Mouse (Mus musculus) E14TG2a.4 (cell line): ENCODE results near the gene Pla2g2e.

ENCODE experiments used
- H3K27me3 ChIP-seq: 2 replicates; pipeline ENCODE4 v1.6.1; 2014; ENCODE audit warnings: low read length, control low read depth; ENCODE audit not compliant: insufficient read depth
- H3K36me3 ChIP-seq: 2 replicates; pipeline ENCODE4 v1.6.1; 2014; ENCODE audit warnings: low read length, control low read depth; ENCODE audit not compliant: insufficient read depth
- H3K4me1 ChIP-seq: replicated peaks from 2 replicates; pipeline ENCODE4 v1.6.1; 2014; ENCODE audit warnings: low read depth, low read length, control low read depth
- H3K4me3 ChIP-seq: replicated peaks from 2 replicates; pipeline ENCODE4 v1.5.1; 2014; ENCODE audit warnings: mild to moderate bottlenecking, low read length
- H3K9me3 ChIP-seq: 2 replicates; pipeline ENCODE4 v1.6.1; 2014; ENCODE audit warnings: low read length, control low read depth
- CTCF ChIP-seq: conservative IDR thresholded peaks from 2 replicates; pipeline ENCODE4 v1.5.1; 2014; ENCODE audit warnings: low read length
- NANOG ChIP-seq: IDR thresholded peaks from 2 replicates; pipeline ENCODE4 v1.6.1; 2014; ENCODE audit warnings: borderline replicate concordance, low read length, mixed read lengths
- POU5F1 ChIP-seq: IDR thresholded peaks from 2 replicates; pipeline ENCODE4 v1.6.1; 2014; ENCODE audit warnings: low read length, borderline replicate concordance

Pla2g2e gene

DNA sequence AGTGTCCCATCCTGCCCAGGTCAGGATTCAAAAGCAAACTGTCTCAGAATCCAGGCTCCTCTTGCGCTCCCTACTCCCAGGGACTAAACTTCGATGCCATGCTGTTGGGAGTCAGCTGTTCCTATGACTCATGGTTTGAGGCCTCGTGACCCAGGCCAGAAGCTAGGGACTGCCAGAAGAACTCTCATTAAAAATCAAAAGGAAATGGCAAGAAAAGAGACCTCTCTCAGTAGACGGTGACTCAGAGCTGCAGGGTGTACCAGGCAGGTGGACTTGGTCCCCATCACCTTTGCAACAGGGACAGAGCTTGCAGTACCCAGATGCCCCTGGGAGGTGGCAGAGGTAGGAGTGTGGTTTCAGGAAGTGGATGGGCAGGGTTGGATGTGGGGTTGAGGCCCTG, at the start of gene Pla2g2e:
Pla2g2e (plus strand) TSS at position 212 of the 400 bp plus-strand sequence.
- Histone ChIP-seq H3K4me1 (peaks cover 46% of the 10 kb centered on the region), H3K4me3 (no peak within 1 kb of the TSS), H3K27me3 (peaks cover 10% of the 10 kb centered on the region), H3K9me3 (no peaks in the 10 kb centered on the region; the same call in 1 of the 2 replicates), H3K36me3 (no peaks in the 10 kb centered on the region)
- TF ChIP-seq NANOG (no peak), POU5F1 (no peak), CTCF (no peak)

GRCm38 (mm10) chr4:138839806-138840205, 37.9 kb upstream of the Pla2g2e start:
- Histone ChIP-seq H3K4me3 (no peak overlapping the region), H3K9me3 (peaks cover 29% of the 10 kb centered on the region), H3K36me3 (0 out of 2 replicates have a peak, but pooled peaks cover 6% of the 10 kb centered on the region), H3K27me3 (no peaks in the 10 kb centered on the region), H3K4me1 (peaks cover 9% of the 10 kb centered on the region)
- TF ChIP-seq NANOG (no peak), POU5F1 (no peak), CTCF (no peak)

GRCm38 (mm10) chr4:138840726-138841125, 37.0 kb upstream of the Pla2g2e start:
- Histone ChIP-seq H3K36me3 (0 out of 2 replicates have a peak, but pooled peaks cover 6% of the 10 kb centered on the region), H3K4me3 (no peak overlapping the region), H3K4me1 (0 out of 2 replicates have a peak, but pooled peaks cover 1% of the 10 kb centered on the region), H3K9me3 (peaks cover 33% of the 10 kb centered on the region), H3K27me3 (no peaks in the 10 kb centered on the region)
- TF ChIP-seq NANOG, result no peak
- no peak for TF ChIP-seq POU5F1
- TF ChIP-seq CTCF, result no peak

DNA sequence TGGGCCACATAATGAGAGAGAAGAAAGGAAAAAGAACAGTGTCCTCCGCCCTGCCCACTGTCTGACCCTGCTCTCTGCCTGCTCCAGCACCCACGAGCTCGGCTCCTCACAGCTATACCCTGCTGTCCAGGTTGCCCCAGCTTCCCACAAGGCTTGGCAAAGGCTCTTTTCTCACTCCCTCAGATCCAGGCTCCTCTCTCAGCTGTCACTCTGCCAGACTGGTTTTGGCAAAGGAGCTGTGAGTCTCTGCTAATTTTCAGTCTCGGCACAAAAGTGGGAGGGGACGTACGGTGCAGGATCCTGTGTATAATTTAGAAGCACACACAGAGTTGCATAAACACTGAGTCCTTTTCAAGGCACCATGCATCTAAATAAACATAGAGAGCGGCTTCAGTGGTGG, 36.4 kb upstream of the Pla2g2e start:
- H3K36me3 ChIP-seq, result 0 out of 2 replicates have a peak, but pooled peaks cover 6% of the 10 kb centered on the region
- no peaks in the 10 kb centered on the region for H3K4me1 ChIP-seq
- no peaks in the 10 kb centered on the region for H3K27me3 ChIP-seq
- H3K4me3 ChIP-seq, result no peak overlapping the region
- peaks cover 33% of the 10 kb centered on the region for H3K9me3 ChIP-seq
- no peak for TF ChIP-seq CTCF
- TF ChIP-seq POU5F1, result no peak
- TF ChIP-seq NANOG, result no peak

DNA sequence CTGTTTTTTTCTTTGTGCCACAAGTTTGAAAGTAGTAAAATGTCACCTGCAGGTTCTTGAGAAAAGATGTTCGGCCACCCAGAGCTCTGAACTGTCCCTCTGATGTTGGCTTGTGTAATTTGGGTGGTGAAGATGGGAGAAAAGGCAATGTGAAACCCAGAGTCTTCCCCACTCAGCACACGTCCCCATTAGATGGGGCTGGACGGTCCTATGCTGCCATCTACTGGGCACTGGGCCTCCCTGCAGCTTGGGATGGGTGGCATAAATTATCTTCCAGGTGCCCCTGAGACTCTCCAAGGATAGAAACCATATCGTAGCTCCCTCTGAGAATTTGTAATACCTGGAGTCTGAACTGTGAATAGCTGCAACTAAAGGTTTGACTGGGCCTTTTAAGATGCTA, 26.3 kb upstream of the Pla2g2e start:
- no peak overlapping the region for H3K4me3 ChIP-seq
- peaks cover 5% of the 10 kb centered on the region; the same call in 1 of the 2 replicates for H3K4me1 ChIP-seq
- peaks cover 5% of the 10 kb centered on the region for H3K36me3 ChIP-seq
- TF ChIP-seq CTCF, result peak; percentile 98
- no peak for TF ChIP-seq POU5F1
- TF ChIP-seq NANOG, result no peak
- H3K27me3 ChIP-seq, result no peaks in the 10 kb centered on the region
- no peaks in the 10 kb centered on the region for H3K9me3 ChIP-seq

- Histone ChIP-seq H3K9me3 (no peaks in the 10 kb centered on the region), H3K27me3 (no peaks in the 10 kb centered on the region), H3K4me1 (peaks cover 19% of the 10 kb centered on the region), H3K4me3 (no peak overlapping the region), H3K36me3 (peaks cover 5% of the 10 kb centered on the region)
- TF ChIP-seq NANOG, result no peak
- no peak for TF ChIP-seq CTCF
- TF ChIP-seq POU5F1, result no peak
Measured at GRCm38 (mm10) chr4:138852961-138853360, 24.8 kb upstream of the Pla2g2e start.

GRCm38 (mm10) chr4:138855092-138855632, 22.6 kb upstream of the Pla2g2e start:
- H3K36me3 ChIP-seq, result peaks cover 8% of the 10 kb centered on the region
- no peak overlapping the region for H3K4me3 ChIP-seq
- H3K27me3 ChIP-seq, result no peaks in the 10 kb centered on the region
- H3K4me1 ChIP-seq, result peaks cover 38% of the 10 kb centered on the region
- H3K9me3 ChIP-seq, result no peaks in the 10 kb centered on the region
- TF ChIP-seq POU5F1, result no peak
- no peak for TF ChIP-seq CTCF
- no peak for TF ChIP-seq NANOG

DNA sequence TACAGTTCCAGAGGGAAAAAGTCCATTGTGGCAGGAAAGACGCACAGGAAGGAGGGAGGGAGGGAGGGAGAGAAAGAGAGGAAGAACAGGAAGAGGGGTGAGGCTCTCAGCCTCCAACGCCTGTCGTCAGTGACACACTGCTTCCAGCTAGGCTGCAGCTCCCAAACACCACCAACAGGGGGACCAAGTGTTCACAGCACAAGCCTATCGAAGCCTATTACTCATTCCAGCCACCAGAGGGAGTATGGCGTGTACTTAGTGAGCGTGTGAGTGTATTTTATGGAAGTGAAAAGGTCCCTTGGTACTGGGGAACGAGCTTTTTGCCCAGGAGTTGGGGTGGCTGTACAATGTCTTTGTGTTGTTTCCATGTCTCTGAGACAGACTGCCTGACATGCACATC, 21.3 kb upstream of the Pla2g2e start:
- Histone ChIP-seq H3K4me3 (no peak overlapping the region), H3K9me3 (no peaks in the 10 kb centered on the region), H3K4me1 (peaks cover 44% of the 10 kb centered on the region), H3K36me3 (peaks cover 8% of the 10 kb centered on the region), H3K27me3 (no peaks in the 10 kb centered on the region)
- peak; percentile 97 for TF ChIP-seq CTCF
- TF ChIP-seq NANOG, result no peak

DNA sequence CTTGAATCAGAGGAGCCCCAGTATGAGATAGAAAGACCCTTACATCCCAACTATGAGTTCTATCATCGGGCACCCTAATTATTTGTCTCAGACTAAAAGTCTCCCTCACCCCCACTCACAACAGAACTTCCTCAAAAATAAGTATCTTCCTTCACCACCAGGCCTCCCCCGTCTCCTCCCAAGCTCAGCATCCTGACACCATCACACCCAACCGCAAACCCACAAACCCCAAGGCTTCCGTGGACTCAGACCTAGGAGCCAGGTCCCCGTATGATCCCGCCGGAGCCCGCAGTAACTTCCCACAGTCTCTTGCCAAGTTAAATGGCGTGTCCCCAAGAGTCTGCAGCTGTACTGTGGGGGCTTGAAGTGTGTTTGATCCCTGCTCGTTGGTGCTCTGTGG, 20.2 kb upstream of the Pla2g2e start:
- H3K9me3 ChIP-seq, result no peaks in the 10 kb centered on the region
- H3K27me3 ChIP-seq, result no peaks in the 10 kb centered on the region
- H3K36me3 ChIP-seq, result peaks cover 8% of the 10 kb centered on the region
- no peak overlapping the region for H3K4me3 ChIP-seq
- TF ChIP-seq POU5F1 (no peak), NANOG (no peak), CTCF (no peak)
- H3K4me1 ChIP-seq, result peaks cover 55% of the 10 kb centered on the region
